Mouse (Mus musculus): ENCODE measurements around the gene Crabp2.

GRCm38 (mm10) chr3:87986868-87987267 lies 38.4 kb downstream of the Crabp2 start:
- TF ChIP-seq CTCF (conservative IDR thresholded peaks at IDR 0.05 in 1 of 2, IDR thresholded peaks at IDR 0.05 in 1 of 2; ENCODE audit: low read depth in 2 of 2, low read length in 2 of 2), result peak; percentile 82 to 100
- TF ChIP-seq MEF2A (IDR thresholded peaks at IDR 0.05; ENCODE audit: borderline replicate concordance, low read depth, low read length), result peak; percentile 76
- no peak for TF ChIP-seq USF2 (conservative IDR thresholded peaks at IDR 0.05; ENCODE audit: low read depth, low read length)
- TF ChIP-seq POLR2A (IDR thresholded peaks at IDR 0.05; ENCODE audit: low read depth, low read length), result no peak
